Mouse (Mus musculus): ENCODE measurements around the gene Usp7. TPM values are rescaled to one million over a fixed set of nuclear protein-coding genes. Genes with fewer than 3 reads are reported as not detected.
"Not testable (repeated sequence)": the region's sequence is repeated elsewhere in the genome, so short reads cannot be mapped to it uniquely, and the experiment has no call there.

The Usp7 gene
- total RNA-seq, 1 experiment from 2014 or later = 214 TPM

DNA sequence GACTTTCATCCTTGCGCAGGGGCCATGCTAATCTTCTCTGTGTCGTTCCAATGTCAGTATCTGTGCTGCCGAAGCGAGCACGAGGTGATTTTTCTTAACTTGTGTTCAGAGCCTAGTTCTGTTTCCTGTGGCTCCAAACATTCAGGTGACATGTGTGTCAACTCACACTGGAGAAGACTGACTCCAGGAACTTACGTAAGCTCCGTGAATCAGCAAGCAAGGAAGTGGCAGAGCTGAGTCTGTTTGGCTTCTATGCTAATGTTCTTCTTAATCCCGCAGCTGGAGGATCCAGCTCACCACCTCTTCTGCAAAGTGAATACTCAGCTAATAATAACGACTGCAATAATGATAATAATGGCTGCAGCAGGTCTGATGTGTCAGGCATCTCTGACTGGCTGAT is 25.9 kb downstream of the Usp7 start:
- peak; percentile 52 to 68 for ATAC-seq (replicated peaks in 1 of 2; ENCODE audit: insufficient read depth in 1 of 2, low FRiP score in 2 of 2, low TSS enrichment in 1 of 2, low read depth in 1 of 2, poor library complexity in 2 of 2, severe bottlenecking in 2 of 2)

DNA sequence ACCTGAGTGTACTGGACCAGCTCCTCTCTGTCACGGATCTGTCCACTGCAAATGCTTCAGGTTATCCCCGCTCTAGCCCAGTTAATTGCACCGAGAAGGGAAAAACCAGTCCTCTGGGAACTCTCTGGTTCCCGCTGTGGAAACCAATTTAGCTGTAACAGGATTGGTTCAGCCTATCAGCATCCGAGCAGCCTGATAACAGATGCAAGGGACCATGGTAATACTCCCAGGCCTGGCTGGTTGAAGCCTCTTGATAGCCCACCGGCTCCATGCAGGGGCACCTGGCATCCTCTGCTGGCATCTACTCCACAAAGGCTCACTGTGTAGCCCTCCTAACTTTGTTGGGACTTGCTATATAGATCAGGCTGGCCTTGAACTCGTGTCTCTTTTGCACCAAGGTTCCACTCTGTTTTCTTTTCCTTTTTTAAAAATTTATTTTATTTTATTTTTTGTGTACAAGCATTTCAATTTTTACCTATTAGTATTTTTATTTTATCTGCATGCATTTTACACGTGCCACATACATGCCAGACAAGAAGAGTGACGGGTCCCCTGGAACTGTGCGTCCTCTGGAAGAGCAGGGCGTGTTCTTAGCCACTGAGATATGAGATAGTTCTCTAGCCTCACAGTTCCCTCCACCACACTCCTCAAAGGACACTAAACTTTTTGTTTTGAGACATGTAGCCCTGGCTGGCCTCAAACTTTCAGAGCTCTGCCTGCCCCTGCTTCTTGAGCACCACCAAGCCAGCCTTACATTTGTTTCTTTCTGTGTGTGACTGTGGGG is 27.8 kb downstream of the Usp7 start:
- ATAC-seq (replicated peaks in 1 of 2; ENCODE audit: insufficient read depth in 1 of 2, low FRiP score in 2 of 2, low TSS enrichment in 1 of 2, low read depth in 1 of 2, poor library complexity in 2 of 2, severe bottlenecking in 2 of 2) = no peak

DNA sequence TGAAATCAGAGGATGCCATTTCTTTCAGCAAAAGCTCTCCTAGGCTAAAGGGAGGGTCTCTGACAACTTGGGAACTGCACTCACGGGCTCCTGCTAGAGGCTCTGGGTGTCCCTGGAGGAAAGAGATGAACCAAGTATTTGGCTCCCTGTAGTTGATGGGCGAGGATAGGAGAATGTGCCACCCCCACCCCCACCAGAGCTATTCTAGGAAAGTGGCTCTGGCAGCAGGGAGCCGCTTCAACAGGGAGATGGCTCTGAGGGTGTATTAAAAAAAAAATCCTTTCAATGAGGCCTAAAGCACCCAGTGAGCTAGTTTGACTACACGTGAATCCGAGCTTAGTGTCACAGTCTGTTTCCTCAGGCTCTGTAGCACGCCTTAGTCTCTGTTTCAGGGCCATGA is 29.1 kb downstream of the Usp7 start:
- no peak for ATAC-seq (replicated peaks in 1 of 2; ENCODE audit: insufficient read depth in 1 of 2, low FRiP score in 2 of 2, low TSS enrichment in 1 of 2, low read depth in 1 of 2, poor library complexity in 2 of 2, severe bottlenecking in 2 of 2)

DNA sequence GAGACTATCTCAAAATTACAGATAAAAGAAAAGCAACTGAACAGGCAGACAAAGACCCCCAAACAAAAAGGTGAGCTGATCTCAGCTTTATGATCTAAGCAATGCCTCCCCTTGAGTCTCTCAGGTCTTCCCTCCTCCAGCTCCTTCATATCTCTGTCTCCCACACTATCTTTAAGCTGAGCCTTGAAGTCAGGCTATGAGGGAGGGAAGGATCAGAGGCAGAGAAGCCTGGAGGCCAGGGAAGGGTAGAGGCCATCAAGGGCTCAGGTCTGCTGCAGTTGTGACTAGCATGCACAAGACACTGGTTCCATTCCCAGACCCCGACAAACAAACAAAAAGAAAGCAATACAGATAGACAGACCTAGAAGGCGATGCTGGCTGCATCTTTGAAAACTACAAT is 30.2 kb downstream of the Usp7 start:
- ATAC-seq (replicated peaks in 1 of 2; ENCODE audit: insufficient read depth in 1 of 2, low FRiP score in 2 of 2, low TSS enrichment in 1 of 2, low read depth in 1 of 2, poor library complexity in 2 of 2, severe bottlenecking in 2 of 2) = no peak

DNA sequence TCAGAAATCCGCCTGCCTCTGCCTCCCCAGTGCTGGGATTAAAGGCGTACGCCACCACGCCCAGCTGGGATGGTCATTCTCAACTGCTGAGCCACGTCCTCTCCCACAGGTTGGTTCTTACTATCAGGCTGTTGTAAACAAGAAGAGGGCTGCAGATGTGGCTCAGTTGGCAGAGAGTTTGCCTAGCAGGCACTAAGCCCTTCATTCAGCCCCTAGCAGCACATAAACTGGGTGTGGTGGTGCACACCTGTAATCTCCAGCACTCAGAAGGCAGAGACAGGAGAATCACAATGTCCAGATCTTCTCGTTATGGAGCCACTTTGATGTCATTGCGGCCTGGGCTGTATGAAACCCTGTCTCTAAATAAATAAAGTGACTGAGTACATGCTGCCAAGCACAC is 31.1 kb downstream of the Usp7 start:
- no peak for ATAC-seq (replicated peaks in 1 of 2; ENCODE audit: insufficient read depth in 1 of 2, low FRiP score in 2 of 2, low TSS enrichment in 1 of 2, low read depth in 1 of 2, poor library complexity in 2 of 2, severe bottlenecking in 2 of 2)

DNA sequence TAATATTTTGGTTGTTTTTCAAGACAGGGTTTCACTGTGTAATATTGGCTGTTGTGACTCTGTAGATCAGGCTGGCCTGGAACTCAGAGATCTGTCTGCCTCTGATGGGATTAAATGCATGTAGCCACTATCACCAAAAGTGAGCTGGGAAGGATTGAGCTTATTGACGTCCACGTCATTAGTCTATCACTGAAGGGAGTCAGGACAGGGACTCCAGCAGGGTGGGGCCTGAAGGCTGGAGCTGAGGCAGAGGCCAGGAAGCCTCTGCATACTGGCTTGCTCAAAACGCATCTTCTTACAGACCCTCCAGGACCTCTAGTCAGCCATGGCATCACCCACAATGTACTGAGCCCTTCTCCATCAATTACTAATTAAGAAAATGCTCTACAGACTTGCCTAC is 33.1 kb downstream of the Usp7 start:
- no peak for ATAC-seq (replicated peaks in 1 of 2; ENCODE audit: insufficient read depth in 1 of 2, low FRiP score in 2 of 2, low TSS enrichment in 1 of 2, low read depth in 1 of 2, poor library complexity in 2 of 2, severe bottlenecking in 2 of 2)

DNA sequence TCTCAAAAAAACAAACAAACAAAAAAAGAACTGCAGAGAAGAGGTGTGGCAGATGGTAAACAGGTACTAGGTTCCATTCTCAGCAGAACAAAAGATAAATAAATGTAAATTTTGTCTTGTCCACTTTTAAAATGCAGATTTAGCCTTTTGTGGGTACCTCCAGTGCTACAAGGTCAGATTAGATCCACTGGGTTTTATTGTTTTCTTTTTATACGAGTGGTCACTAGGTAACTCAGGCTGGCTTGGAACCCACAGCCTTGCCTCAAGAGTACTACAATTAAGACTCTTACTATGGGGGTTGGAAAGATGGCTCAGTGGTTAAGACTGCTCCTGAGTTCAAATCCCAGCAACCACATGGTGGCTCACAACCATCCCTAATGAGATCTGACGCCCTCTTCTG is 33.9 kb downstream of the Usp7 start:
- ATAC-seq (replicated peaks in 1 of 2; ENCODE audit: insufficient read depth in 1 of 2, low FRiP score in 2 of 2, low TSS enrichment in 1 of 2, low read depth in 1 of 2, poor library complexity in 2 of 2, severe bottlenecking in 2 of 2) = no peak

DNA sequence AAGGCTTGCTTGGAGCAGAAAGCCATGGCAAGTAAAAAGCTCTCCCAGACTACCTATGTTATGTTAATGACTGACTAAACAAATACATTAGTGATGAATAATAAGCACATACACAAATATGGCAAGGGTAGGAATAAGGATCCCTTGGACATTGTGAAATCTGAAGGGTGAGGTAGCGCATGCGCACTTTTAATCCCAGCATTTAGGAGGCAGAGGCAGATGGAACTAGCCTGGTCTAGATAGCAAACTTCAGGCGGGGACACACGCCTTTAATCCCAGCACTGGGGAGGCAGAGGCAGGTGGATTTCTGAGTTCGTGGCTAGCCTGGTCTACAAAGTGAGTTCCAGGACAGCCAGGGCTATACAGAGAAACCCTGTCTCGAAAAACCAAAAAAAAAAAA is 34.5 kb downstream of the Usp7 start:
- ATAC-seq (replicated peaks in 1 of 2; ENCODE audit: insufficient read depth in 1 of 2, low FRiP score in 2 of 2, low TSS enrichment in 1 of 2, low read depth in 1 of 2, poor library complexity in 2 of 2, severe bottlenecking in 2 of 2) = not testable (repeated sequence)

DNA sequence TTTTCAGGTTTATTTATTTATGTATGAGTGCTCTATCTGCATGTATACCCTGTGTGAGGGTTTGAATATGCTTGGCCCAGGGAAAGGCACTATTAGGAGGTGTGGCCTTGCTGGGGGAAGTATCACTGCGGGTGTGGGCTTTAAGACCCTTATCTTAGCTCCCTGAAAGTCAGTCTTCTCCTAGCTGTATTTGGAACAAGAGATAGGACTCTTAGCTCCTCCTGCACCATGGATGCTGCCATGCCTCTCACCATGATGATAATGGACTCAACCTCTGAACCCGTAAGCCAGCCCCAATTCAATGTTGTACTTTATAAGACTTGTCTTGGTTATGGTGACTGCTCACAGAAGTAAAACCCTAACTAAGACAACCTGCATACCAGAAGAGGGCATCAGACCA is 39.8 kb downstream of the Usp7 start:
- no peak for ATAC-seq (replicated peaks in 1 of 2; ENCODE audit: insufficient read depth in 1 of 2, low FRiP score in 2 of 2, low TSS enrichment in 1 of 2, low read depth in 1 of 2, poor library complexity in 2 of 2, severe bottlenecking in 2 of 2)

DNA sequence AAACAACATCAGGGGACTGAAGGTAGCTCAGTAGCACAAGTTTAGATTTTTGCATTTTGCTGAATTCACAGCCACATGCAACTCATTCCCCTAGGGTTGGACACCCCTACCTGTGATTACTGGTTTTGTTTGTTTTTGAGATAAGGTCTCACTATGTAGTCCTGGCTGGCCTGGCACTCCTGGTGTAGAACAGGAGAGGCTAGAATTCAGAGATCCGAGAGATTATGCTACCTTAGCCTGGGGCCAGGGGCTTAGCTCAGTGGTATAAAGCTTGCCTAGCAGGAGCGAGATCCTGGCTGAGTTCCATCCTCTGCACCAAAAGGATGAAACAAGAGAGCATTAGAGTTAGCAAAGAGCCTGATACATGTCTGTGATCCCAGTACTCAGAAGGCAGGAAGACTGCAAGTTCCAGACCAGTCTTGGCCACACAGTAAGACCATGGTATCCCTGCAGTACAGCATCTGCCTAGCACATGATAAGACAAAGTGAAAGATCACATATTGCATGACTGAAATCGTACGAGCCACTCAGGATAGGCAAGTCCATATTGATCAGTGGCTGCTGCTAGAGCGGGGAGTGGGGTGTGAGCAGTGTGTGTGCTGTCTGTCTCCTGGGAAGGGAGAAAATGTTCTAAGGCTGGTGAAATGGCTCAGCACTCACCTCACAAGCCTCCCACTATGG is 40.4 kb downstream of the Usp7 start:
- no peak for ATAC-seq (replicated peaks in 1 of 2; ENCODE audit: insufficient read depth in 1 of 2, low FRiP score in 2 of 2, low TSS enrichment in 1 of 2, low read depth in 1 of 2, poor library complexity in 2 of 2, severe bottlenecking in 2 of 2)

DNA sequence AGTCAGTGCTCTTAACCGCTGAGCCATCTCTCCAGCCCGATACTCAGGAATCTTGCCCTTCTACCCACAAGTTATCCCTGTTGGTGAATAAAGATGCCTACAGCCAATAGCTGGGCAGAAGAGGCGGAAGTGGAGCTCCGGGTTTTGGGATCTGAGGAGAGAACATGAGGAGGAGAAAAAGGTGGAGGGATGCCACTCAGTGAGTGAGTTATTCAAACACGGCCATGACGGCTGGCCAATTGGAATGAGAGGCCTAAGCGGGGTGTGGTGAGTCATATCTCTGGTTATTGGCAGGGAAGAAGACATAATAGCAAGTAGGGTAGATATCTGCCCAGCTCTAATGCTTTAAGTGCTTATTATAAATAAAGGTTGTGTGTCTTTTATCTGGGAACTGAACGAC is 43.2 kb downstream of the Usp7 start:
- ATAC-seq (replicated peaks in 1 of 2; ENCODE audit: insufficient read depth in 1 of 2, low FRiP score in 2 of 2, low TSS enrichment in 1 of 2, low read depth in 1 of 2, poor library complexity in 2 of 2, severe bottlenecking in 2 of 2) = no peak

DNA sequence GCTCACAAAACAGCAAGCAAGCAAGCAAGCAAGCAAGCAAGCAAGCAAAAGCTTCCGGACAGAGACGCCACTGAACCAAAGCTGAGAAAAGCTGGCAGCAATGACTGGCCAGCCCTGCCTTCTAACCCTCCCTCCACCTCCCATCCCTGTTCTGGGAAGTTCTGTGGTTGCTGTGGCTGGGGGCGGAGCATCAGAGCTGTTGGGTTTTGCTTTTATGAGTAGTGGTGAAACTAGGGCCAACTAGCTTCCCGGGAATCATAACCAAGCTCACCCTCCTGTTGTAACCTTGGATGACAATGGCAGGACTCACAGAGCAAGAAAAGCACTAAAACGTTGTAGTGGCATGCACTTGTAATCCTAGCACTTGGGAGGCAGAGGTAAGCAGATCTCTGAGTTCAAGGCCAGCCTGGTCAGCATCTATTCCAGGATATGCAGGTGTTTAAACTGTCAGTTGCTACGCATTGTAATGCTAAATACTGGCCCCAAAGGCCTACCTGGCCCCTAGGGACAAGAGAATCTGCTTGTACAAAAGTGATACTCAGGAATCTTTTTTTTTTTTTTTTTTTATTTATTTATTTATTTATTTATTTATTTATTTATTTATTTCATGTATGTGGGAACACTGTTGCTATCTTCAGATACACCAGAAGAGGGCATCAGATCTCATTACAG is 43.8 kb downstream of the Usp7 start:
- ATAC-seq (replicated peaks in 1 of 2; ENCODE audit: insufficient read depth in 1 of 2, low FRiP score in 2 of 2, low TSS enrichment in 1 of 2, low read depth in 1 of 2, poor library complexity in 2 of 2, severe bottlenecking in 2 of 2) = peak; percentile 65 to 69

DNA sequence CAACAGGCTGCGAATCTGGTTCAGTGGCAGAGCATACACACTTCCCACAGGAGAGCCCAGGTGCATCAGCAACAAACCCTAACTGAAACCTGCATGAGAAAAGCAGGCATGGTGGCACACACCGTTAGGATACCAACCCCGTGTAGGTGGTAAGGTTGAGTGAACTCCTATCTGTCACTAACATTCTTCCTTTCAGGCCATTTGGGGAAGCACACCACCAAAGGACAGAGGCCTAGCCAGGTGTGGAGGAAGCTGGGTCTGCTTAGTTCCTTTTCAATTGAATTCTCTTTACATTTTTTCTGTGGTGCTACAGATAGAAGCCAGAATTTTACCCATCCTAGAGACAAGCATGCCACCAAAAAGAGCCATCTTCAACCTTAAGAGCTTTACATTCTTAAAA is 44.3 kb downstream of the Usp7 start:
- ATAC-seq (replicated peaks in 1 of 2; ENCODE audit: insufficient read depth in 1 of 2, low FRiP score in 2 of 2, low TSS enrichment in 1 of 2, low read depth in 1 of 2, poor library complexity in 2 of 2, severe bottlenecking in 2 of 2) = peak; percentile 29 to 58; a peak in 2 of 4 replicates

DNA sequence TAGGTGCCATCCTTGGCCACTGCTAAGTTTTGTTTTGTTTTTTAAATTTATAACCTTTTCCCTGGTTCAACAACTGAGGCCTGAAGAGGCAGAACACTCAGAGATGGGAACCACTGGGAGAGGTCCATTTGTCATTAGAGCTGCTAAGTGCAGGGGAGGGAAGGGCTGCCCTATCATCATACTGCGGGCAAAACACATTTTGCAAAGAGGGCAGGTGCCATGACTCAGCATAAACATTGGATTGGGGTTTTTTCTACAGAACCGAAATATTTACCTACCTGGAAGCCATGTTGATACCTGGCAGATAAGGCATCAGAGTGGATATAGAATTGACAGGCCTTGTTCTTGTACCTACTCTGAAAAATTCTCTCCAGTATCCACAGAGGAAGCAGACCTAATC is 45.6 kb downstream of the Usp7 start:
- no peak for ATAC-seq (replicated peaks in 1 of 2; ENCODE audit: insufficient read depth in 1 of 2, low FRiP score in 2 of 2, low TSS enrichment in 1 of 2, low read depth in 1 of 2, poor library complexity in 2 of 2, severe bottlenecking in 2 of 2)

DNA sequence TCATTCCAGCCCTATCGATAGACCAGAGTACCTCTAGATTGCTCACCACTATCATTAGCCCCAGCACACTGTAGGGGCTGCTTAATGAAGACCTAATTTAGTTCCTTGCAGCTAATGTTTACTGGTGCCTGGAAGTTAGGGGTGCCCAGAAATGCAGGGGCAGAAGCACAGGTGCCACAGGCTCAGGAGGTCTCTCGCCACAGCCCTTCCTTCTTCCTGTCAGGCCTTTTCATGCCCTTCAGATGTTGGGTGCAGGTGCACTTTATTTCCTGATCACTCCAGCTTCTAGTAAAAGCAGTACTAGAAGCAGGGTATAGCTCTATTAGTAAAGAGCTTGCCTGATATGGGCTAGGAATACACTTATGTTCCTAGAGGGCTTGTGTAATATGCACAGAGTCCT is 46.4 kb downstream of the Usp7 start:
- ATAC-seq (replicated peaks in 1 of 2; ENCODE audit: insufficient read depth in 1 of 2, low FRiP score in 2 of 2, low TSS enrichment in 1 of 2, low read depth in 1 of 2, poor library complexity in 2 of 2, severe bottlenecking in 2 of 2) = peak; percentile 13 to 33; a peak in 1 of 4 replicates

DNA sequence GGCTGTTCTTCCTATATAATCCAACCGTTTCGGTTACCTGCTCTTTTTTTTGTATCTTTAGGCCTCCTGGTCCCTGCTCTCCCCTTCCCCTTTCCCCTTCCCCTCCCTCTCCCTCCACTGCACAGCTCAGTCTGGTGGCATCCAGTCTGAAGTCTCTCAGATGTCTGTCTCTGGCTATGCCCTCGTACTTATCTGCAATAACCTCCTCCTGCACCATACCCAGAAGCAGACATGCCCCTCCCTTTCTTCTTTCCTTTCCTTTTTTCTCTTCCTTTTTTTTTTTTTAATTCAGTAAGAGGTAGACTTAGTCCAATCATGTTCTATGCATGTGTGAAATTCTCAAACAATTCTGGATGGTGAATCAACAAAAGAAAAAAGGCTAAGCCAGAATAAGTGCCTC is 48.1 kb downstream of the Usp7 start:
- no peak for ATAC-seq (replicated peaks in 1 of 2; ENCODE audit: insufficient read depth in 1 of 2, low FRiP score in 2 of 2, low TSS enrichment in 1 of 2, low read depth in 1 of 2, poor library complexity in 2 of 2, severe bottlenecking in 2 of 2)

DNA sequence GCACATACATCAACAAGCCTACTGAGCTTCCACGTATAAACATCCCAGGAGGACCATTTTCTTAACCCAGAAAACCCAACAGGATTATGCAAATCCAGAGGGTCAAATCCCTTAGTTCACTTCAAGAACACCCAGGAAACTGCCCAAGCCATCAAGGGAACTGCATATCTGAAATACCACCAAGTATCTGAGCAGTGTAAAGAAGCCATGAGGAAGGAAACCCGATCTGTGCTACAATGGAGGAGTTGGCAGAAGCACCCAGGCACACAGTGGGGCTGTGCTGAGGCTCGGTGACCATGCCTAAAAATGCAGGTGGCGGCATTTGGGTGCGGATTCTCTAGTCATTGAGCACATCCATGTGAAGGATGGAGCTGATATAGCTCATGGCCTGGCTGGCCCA is 50.4 kb downstream of the Usp7 start:
- no peak for ATAC-seq (replicated peaks in 1 of 2; ENCODE audit: insufficient read depth in 1 of 2, low FRiP score in 2 of 2, low TSS enrichment in 1 of 2, low read depth in 1 of 2, poor library complexity in 2 of 2, severe bottlenecking in 2 of 2)

DNA sequence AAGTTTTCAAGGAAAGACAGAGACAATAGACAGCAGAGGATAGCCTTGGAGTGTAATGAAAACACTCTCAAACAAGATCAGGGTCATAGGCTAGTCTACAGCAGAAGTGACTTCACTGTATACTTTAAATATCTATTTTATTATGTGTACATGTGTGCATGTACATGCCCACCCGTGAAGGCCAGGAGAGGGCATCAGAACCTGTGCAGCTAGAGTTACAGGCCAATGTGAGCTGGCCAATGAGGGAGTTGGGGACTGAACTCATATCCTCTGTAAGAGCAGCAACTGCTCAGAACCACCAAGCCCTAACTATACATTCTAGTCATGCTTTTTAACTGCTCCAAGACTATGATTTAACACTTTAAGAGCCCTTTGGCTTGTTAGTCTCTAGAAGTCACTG is 51.0 kb downstream of the Usp7 start:
- ATAC-seq (replicated peaks in 1 of 2; ENCODE audit: insufficient read depth in 1 of 2, low FRiP score in 2 of 2, low TSS enrichment in 1 of 2, low read depth in 1 of 2, poor library complexity in 2 of 2, severe bottlenecking in 2 of 2) = no peak
